Comparison of ENCODE assay signal across 8 mouse cellular contexts in the genomic region with DNA sequence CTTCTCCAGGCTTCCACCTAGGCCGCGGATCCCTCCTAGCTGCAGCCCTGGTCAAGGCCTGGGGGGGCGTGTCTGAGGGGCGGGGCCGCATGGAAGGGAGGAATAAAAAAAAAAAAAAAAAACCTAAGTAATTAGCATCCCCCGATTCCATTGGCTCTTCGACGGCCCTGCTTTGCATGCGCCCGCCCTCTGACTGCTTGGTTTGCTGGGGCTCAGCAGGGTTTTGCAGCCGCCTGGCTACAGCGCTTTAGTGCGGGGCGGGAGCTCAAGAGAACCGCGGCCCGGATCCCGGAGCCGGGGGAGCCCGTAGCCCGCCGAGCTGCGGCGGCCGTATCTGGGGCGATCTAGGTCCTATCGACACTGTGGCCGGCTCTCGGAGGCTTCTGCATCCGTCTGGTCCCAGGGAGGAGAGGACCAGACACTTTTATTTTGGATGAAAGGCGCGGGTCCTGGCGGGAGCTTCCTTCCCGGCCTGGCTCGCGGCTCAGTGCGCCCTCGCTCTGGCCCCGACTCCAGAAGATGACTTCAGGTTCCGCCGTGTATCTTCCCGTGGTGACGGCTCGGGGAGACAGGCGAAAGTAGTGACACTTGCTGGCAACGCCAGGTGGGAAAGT. TPM values are rescaled to one million over a fixed set of nuclear protein-coding genes. Genes with fewer than 3 reads are reported as not detected.
DNase-seq lines count a peak whose midpoint lies in the region; ATAC-seq and TF ChIP-seq lines count a peak whose summit lies in the region.

A gene (plus strand): TSS at position 210 of the 614 bp plus-strand sequence.

- POLR2A ChIA-PET in Patski (lab: Charles Lee): interaction anchor here (0.5 to 1.3 kb wide), 3 partner anchors 19 to 127 kb away, joined by 3 to 4 read pairs (median 3); no protein-coding TSS in a partner anchor

- ATAC-seq in Patski: peak; percentile 94
- ATAC-seq in hindbrain, embryonic 15.5 days (ENCODE audit: low FRiP score, low read depth): peak; percentile 96

- peak; percentile 55 for DNase-seq in Patski (ENCODE audit: low read depth, low spot score)
- peak; percentile 89 to 92 for DNase-seq in cerebellum, postnatal 14 days
- peak; percentile 77 to 79 for DNase-seq in frontal cortex, postnatal 36 days (ENCODE audit: low spot score in 2 of 2)
- DNase-seq in layer of hippocampus, postnatal 36 days: peak; percentile 80 to 83
- peak; percentile 92 for DNase-seq in lung, postnatal 25 days (ENCODE audit: low spot score)
- peak; percentile 93 for DNase-seq in retina, embryonic 14.5 days (ENCODE audit: low spot score)
- peak; percentile 87 to 92 for DNase-seq in thymus, postnatal 36 days

- peaks cover 7% of the 10 kb centered on the region for H3K27me3 ChIP-seq in Patski
- no peaks in the 10 kb centered on the region for H3K27me3 ChIP-seq in hindbrain, embryonic 15.5 days

- peak within 1 kb of the TSS; percentile 65 for H3K4me3 ChIP-seq in hindbrain, embryonic 15.5 days

- no peak for TF ChIP-seq CTCF in Patski (IDR thresholded peaks at IDR 0.05)

- H3K4me2 ChIP-seq in hindbrain, embryonic 15.5 days: peak within 1 kb of the TSS; percentile 90

- CTCF ChIA-PET in Patski (lab: Charles Lee): no interaction called here

- H3K9me3 ChIP-seq in hindbrain, embryonic 15.5 days: no peaks in the 10 kb centered on the region

- H3K9ac ChIP-seq in hindbrain, embryonic 15.5 days: peak within 1 kb of the TSS; percentile 66

- in situ Hi-C loops in Patski (cut with MboI; ENCODE audit: low pct_unique_long_range_greater_than_20kb): loop anchor here (5.0 kb wide), 1 partner anchor 256 kb away; no protein-coding TSS in a partner anchor

- peaks cover 21% of the 10 kb centered on the region for H3K4me1 ChIP-seq in hindbrain, embryonic 15.5 days (replicated peaks)

- H3K36me3 ChIP-seq in hindbrain, embryonic 15.5 days: no peaks in the 10 kb centered on the region

- peak within 1 kb of the TSS; percentile 80 for H3K27ac ChIP-seq in hindbrain, embryonic 15.5 days (replicated peaks)

- WGBS in hindbrain, embryonic 15.5 days: under 1% methylated on average over 45 of the region's 46 CpGs

RNA-seq across cellular contexts. Expression of the gene that starts here (rescaled TPM):
- 3.5 TPM for polyA plus RNA-seq in Patski (2021)
- 23.2 and 26.9 TPM in 2 replicates for polyA plus RNA-seq in hindbrain, embryonic 15.5 days (2015; fragmentation: Nextera tagmentation; extraction: Ambion mirVana)
- 10 to 100 TPM; 19.1 to 20.0 TPM for total RNA-seq in layer of hippocampus, postnatal 36 days (2021)

Comparison
In these comparisons a context has a peak if more than half of its experiments do, and no peak if none do; other contexts are left out.
1. Peak in every context shown above with its lines: DNase-seq, ATAC-seq, H3K4me3 ChIP-seq and H3K27ac ChIP-seq.